Mouse (Mus musculus) embryonic facial prominence, embryonic 11.5 days (tissue): ENCODE measurements around the gene Ankrd33b. TPM values are rescaled to one million over a fixed set of nuclear protein-coding genes. Genes with fewer than 3 reads are reported as not detected.

Source experiments
- ATAC-seq: fragments of 200-750 bp; cut with Nextera tagmentation; replicated peaks from 2 replicates; pipeline ENCODE4 v1.8.0; 2017; ENCODE audit warnings: low read depth; ENCODE audit not compliant: insufficient number of reproducible peaks, low FRiP score, low TSS enrichment
- DNase-seq: peaks from one replicate; pipeline ENCODE4 v3.0.0-alpha.2; 2015; ENCODE audit warnings: low spot score
- H3K27ac ChIP-seq: fragments of 300-500 bp; sonication (generic); replicated peaks from 2 replicates; pipeline ENCODE4 v1.5.1; 2014; ENCODE audit warnings: mild to moderate bottlenecking, low read depth, low read length, control low read depth
- H3K27me3 ChIP-seq: fragments of 300-500 bp; sonication (generic); 2 replicates; pipeline ENCODE4 v1.6.1; 2014; ENCODE audit warnings: mild to moderate bottlenecking, low read length, moderate library complexity, mixed read lengths; ENCODE audit not compliant: control insufficient read depth, insufficient read depth
- H3K36me3 ChIP-seq: fragments of 300-500 bp; sonication (generic); replicated peaks from 2 replicates; pipeline ENCODE4 v1.6.1; 2014; ENCODE audit warnings: low read depth, mild to moderate bottlenecking, low read length, moderate library complexity, mixed read lengths; ENCODE audit not compliant: control insufficient read depth, insufficient read depth
- H3K4me1 ChIP-seq: fragments of 300-500 bp; sonication (generic); 2 replicates; pipeline ENCODE4 v1.6.1; 2014; ENCODE audit warnings: low read length, mixed read lengths; ENCODE audit not compliant: control insufficient read depth, insufficient read depth
- H3K4me2 ChIP-seq: fragments of 300-500 bp; sonication (generic); 2 replicates; pipeline ENCODE4 v1.6.1; 2014; ENCODE audit warnings: low read depth, mild to moderate bottlenecking, control low read depth, low read length, moderate library complexity
- H3K4me3 ChIP-seq: fragments of 300-500 bp; sonication (generic); 2 replicates; pipeline ENCODE4 v1.5.1; 2014; ENCODE audit warnings: low read depth, low read length, control low read depth
- H3K9ac ChIP-seq: fragments of 300-500 bp; sonication (generic); replicated peaks from 2 replicates; pipeline ENCODE4 v1.6.1; 2014; ENCODE audit warnings: mild to moderate bottlenecking, control low read depth, low read length
- H3K9me3 ChIP-seq: fragments of 300-500 bp; sonication (generic); replicated peaks from 2 replicates; pipeline ENCODE4 v1.6.1; 2016; ENCODE audit warnings: mild to moderate bottlenecking, low read length, inconsistent platforms, mixed read lengths; ENCODE audit not compliant: control insufficient read depth
- WGBS: fragments of 180-500 bp; shearing (Covaris S2); extraction: QIAGEN DNeasy Blood & Tissue Kit; methylation state at CpG from one replicate; pipeline ENCODE4 v1.1.7; 2014; 5-methylcytosine and 5-hydroxymethylcytosine counted together
- polyA plus RNA-seq: library from polyadenylated mRNA; unstranded; fragments of >200 nt; fragmentation: Nextera tagmentation; extraction: Ambion mirVana; gene quantifications from 2 replicates; pipeline ENCODE4 v1.2.1, GENCODE M21; 2014

Ankrd33b gene
- polyA plus RNA-seq, 1 experiment from 2014 or later, result 0.13 TPM

DNA sequence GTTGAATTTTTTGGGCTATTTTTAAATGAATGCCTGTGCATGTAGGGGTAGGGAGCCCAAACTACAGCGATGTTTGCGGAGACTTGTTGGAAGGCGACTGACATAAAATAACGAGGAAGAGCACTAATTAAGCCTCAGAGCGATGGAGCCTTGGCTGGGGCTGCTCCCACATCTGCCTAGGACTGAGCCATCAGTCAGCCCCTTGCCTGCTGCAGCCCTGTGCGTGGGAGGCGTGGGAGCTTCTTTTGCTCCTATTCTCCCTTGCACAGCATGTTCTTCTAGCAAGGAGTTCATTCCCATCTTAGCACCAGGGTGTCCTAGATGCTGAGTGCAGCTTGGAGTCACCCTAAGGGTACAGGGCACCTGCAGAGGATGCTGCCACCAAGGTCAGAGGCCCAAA, 25.2 kb upstream of the Ankrd33b start:
- 86% methylated on average over 7 of the region's 7 CpGs for WGBS

DNA sequence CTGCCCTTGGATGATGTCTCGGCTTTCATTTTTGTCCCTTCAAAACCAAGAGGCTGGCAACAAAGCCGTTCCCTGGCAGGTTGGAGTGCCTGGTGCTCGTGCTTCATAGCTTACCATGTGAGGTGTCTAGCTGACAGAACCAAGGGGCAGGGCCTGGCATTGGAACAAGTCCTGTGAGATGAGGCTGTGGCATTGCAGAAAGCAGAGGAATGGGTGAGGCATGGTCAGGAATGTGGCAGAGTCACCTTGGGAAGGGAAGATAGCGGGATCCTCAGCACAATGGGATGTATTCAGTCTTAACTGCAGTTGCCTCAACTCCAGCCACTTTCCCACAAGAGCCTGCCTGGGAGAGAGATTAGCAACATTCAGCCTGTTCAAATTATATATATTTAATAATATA, 24.6 kb upstream of the Ankrd33b start:
- Histone ChIP-seq H3K4me1 (no peaks in the 10 kb centered on the region), H3K36me3 (no peaks in the 10 kb centered on the region), H3K27me3 (no peaks in the 10 kb centered on the region), H3K4me2 (no peak overlapping the region), H3K27ac (no peak overlapping the region), H3K9ac (no peak overlapping the region), H3K9me3 (no peaks in the 10 kb centered on the region), H3K4me3 (no peak overlapping the region)
- ATAC-seq, result no peak
- no peak for DNase-seq
- WGBS, result 84% methylated on average over 4 of the region's 4 CpGs

More for the DNA sequence above, 25.2 kb upstream of the Ankrd33b start:
- H3K36me3 ChIP-seq, result no peaks in the 10 kb centered on the region
- DNase-seq (no peak), ATAC-seq (no peak)
- H3K4me2 ChIP-seq, result no peak overlapping the region
- H3K9me3 ChIP-seq, result no peaks in the 10 kb centered on the region
- H3K9ac ChIP-seq, result no peak overlapping the region
- H3K27me3 ChIP-seq, result no peaks in the 10 kb centered on the region
- H3K4me1 ChIP-seq, result no peaks in the 10 kb centered on the region
- no peak overlapping the region for H3K27ac ChIP-seq
- H3K4me3 ChIP-seq, result no peak overlapping the region

DNA sequence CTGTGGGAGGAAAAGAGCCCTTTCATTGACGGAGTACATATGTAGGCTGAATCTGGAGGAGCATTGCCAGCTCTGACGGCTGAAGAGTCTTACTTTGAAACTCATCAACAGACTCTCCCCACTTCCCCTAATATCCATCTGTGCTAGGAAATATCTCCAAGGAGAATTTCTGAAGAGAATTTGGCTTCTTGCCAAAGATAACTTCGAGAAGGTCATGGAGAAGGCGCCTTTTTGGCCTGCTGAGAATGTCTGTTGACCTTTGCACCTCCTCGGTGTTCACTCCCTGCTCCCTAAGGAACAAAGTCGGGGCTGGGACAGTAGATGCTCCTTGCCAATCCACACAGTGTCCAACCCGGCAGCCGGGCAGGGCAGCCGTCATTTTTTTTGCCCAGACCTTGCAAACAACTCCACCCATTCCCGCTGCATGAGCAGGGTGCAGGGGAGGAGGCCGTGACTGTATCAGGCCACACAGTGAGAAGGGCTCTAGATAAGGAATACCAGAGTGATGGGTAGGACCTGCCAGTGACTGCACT, 14.5 kb upstream of the Ankrd33b start:
- Histone ChIP-seq H3K4me3 (no peak overlapping the region), H3K4me2 (no peak overlapping the region), H3K36me3 (no peaks in the 10 kb centered on the region), H3K27ac (no peak overlapping the region), H3K4me1 (no peaks in the 10 kb centered on the region), H3K9ac (no peak overlapping the region), H3K9me3 (no peaks in the 10 kb centered on the region), H3K27me3 (no peaks in the 10 kb centered on the region)
- no peak for DNase-seq
- no peak for ATAC-seq
- WGBS, result 66% methylated on average over 11 of the region's 11 CpGs

DNA sequence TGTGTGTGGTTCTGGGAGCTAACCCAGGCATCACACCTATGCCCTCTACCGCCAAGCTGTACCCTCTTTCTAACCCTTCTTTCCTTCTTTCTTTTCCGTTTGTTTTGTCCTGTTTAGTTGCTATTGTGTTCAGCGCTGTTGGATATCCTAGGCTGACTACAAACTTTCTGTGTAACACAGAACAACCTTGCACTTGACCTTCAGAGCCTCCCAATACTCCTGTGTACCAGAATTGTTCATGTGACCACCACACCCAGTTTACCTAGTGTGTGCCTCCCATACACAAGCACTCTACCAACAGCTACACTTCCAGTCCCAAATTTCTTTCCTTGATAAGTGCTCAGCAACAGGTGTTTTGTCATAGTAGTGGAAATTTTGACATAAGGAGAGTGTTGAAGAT, 11.9 kb upstream of the Ankrd33b start:
- Histone ChIP-seq H3K9me3 (no peaks in the 10 kb centered on the region), H3K9ac (no peak overlapping the region), H3K4me1 (no peaks in the 10 kb centered on the region), H3K4me2 (no peak overlapping the region), H3K4me3 (no peak overlapping the region), H3K36me3 (no peaks in the 10 kb centered on the region), H3K27ac (no peak overlapping the region), H3K27me3 (no peaks in the 10 kb centered on the region)
- no peak for DNase-seq
- 87% methylated on average over 3 of the region's 3 CpGs for WGBS
- ATAC-seq, result no peak

DNA sequence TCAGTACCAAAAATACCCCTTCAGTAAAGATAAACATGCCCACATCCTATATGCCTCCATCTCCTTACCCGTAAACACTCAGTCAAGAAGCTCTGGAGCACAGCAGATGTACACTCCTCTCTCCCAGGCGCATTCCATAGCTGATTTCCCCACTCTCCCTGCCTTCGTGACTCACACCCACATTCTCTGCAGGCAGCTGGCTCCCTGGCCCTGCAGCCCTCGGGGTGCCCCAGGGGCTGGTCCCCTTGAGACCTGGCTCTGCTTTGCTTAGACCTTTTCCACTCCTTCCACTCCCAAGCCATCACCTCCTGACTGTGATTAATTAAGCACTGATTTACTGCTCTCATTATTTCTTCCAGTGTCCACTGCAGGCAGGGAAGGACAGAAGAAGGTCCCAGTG, 7.7 kb upstream of the Ankrd33b start:
- H3K9ac ChIP-seq, result no peak overlapping the region
- H3K9me3 ChIP-seq, result no peaks in the 10 kb centered on the region
- DNase-seq (no peak), ATAC-seq (no peak)
- no peak overlapping the region for H3K27ac ChIP-seq
- WGBS, result 57% methylated on average over 4 of the region's 4 CpGs
- no peaks in the 10 kb centered on the region for H3K36me3 ChIP-seq
- no peak overlapping the region for H3K4me2 ChIP-seq
- no peaks in the 10 kb centered on the region for H3K27me3 ChIP-seq
- no peak overlapping the region for H3K4me3 ChIP-seq
- H3K4me1 ChIP-seq, result no peaks in the 10 kb centered on the region

DNA sequence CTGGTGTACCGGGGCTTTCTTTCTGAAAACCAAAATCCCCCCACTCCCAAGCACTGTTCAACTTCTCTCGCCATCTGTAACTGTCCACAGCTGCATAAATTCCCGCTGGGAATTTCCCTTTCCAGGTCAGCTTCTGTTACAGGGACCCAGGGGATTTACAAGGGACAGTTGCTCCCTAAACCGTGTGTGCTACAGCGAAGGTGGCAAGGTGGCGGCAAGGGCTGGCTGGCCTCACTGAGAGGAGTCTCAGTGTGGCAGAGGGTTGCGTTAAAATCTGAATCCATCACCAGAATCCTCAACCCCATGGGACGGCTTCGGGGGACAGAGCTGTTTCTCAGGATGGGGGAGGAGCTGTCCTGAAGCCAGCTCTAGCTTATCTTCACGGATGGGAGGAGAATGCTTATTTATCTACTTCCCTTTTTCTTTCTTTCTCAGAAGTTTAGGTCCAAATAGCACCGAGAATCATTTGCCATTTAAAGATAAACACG, 1.6 kb upstream of the Ankrd33b start:
- H3K9me3 ChIP-seq, result no peaks in the 10 kb centered on the region
- DNase-seq (no peak), ATAC-seq (no peak)
- H3K4me2 ChIP-seq, result no peak overlapping the region
- H3K4me3 ChIP-seq, result no peak overlapping the region
- no peak overlapping the region for H3K27ac ChIP-seq
- no peak overlapping the region for H3K9ac ChIP-seq
- 11% methylated on average over 12 of the region's 12 CpGs for WGBS
- no peaks in the 10 kb centered on the region for H3K36me3 ChIP-seq
- H3K27me3 ChIP-seq, result peaks cover 43% of the 10 kb centered on the region
- H3K4me1 ChIP-seq, result peaks cover 7% of the 10 kb centered on the region

DNA sequence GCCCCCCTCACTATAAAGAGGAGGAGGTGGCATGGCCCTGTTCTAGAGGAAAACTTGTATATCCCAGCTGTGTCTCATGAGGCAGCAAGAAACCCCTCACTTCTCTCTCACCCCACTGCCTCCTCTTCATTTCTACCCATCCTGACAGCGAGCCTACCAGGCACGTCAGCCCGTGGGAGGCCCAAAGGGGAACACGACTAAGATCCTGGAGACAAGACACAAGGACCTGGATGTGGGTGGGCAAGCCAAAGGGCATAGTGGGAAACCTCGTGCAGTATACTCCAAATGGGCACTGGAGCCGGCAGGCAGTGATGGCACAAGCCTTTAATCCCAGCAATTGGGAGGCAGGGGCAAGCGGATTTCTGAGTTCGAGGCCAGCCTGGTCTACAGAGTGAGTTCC, 1.0 kb upstream of the Ankrd33b start:
- ATAC-seq (no peak), DNase-seq (no peak)
- WGBS, result 20% methylated on average over 8 of the region's 8 CpGs
- Histone ChIP-seq H3K27ac (no peak overlapping the region), H3K36me3 (no peaks in the 10 kb centered on the region), H3K9ac (no peak overlapping the region), H3K4me2 (no peak overlapping the region), H3K4me1 (peaks cover 7% of the 10 kb centered on the region), H3K9me3 (no peaks in the 10 kb centered on the region), H3K4me3 (no peak overlapping the region), H3K27me3 (peaks cover 43% of the 10 kb centered on the region)

DNA sequence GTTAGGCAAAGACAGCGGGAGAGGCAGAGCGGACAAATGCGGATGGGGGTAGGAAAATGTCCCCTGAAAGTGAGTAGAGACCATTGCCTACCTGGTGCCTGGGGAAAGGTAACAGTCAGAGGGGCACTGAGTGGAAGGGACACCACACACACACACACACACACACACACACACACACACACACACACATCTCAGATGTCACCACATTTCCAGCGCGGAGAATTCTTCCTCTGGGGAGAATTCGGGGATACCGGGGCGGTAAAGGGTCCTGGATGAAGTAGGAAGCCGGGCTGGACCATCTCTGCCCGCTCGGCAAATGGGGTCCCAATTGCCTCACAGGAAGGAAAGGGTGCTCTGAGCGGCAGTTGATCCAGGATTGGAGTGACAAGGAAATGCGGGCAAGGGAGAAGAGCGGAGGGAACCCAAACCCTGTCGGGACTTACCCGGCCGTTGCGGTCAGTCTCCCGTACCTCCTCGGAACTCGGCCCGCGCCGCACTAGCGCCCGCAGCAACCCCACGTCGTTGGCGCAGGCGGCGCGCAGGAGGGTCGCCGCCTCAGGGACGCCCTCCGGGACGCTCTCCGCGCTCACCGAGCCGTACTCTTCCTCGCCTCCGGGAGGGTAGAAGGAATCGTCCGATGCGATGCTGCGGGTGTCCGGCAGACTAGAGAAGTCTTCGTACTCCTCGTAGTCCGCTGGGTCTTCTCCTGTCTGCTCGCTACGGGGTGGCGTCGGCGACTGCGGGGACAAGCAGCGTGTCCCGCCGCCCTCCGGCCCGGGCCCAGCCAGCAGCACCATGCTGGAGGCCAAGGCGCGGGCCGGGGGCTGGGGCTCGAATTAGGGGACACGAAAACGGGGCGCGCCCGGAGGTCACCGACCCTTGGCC, 688 bp downstream of the Ankrd33b start:
- under 1% methylated on average over 72 of the region's 72 CpGs for WGBS
- no peaks in the 10 kb centered on the region for H3K36me3 ChIP-seq
- ATAC-seq, result no peak; the same call in 1 of the 2 replicates
- H3K27ac ChIP-seq, result no peak overlapping the region
- peaks cover 43% of the 10 kb centered on the region for H3K27me3 ChIP-seq
- H3K4me1 ChIP-seq, result peaks cover 7% of the 10 kb centered on the region
- H3K9me3 ChIP-seq, result no peaks in the 10 kb centered on the region
- peak; percentile 35 for DNase-seq
- H3K4me3 ChIP-seq, result peak overlapping the region; percentile 56
- peak overlapping the region; percentile 56 for H3K9ac ChIP-seq
- peak overlapping the region; percentile 96 for H3K4me2 ChIP-seq
